27 mouse cellular contexts compared by ENCODE assay signal in genomic region chr1:191248423-191248822, GRCm38 (mm10). TPM values are rescaled to one million over a fixed set of nuclear protein-coding genes. Genes with fewer than 3 reads are reported as not detected.
DNase-seq lines count a peak whose midpoint lies in the region; ATAC-seq and TF ChIP-seq lines count a peak whose summit lies in the region.
"Had no signal": no experiment of that assay in that cellular context is flagged by ENCODE, and none has a peak within 500 bp of the region (broad histone marks: within the 10 kb centered on the region; RNA-seq: fewer than 3 reads in every experiment).

No protein-coding gene starts in this region.

- H3K79me2 ChIP-seq in macrophage (ENCODE audit: inconsistent target), result no peaks in the 10 kb centered on the region

- TF ChIP-seq CTCF in bone marrow, adult 2 months (IDR thresholded peaks at IDR 0.05; ENCODE audit: control insufficient read depth, insufficient read depth, low read length), result no peak

- no peaks in the 10 kb centered on the region for H3K27me3 ChIP-seq in liver, embryonic 15.5 days
- no peaks in the 10 kb centered on the region for H3K27me3 ChIP-seq in liver, embryonic 12.5 days (replicated peaks)
- no peaks in the 10 kb centered on the region for H3K27me3 ChIP-seq in forebrain, embryonic 11.5 days (ENCODE audit: control insufficient read depth, insufficient read depth, low read length)
- H3K27me3 ChIP-seq in forebrain, embryonic 16.5 days (replicated peaks; ENCODE audit: control insufficient read depth, insufficient read depth, low read length), result no peaks in the 10 kb centered on the region
- H3K27me3 ChIP-seq: embryonic facial prominence, embryonic 15.5 days; forebrain, embryonic 15.5 days; limb, embryonic 15.5 days; neural tube, embryonic 12.5 days had no signal

- 0 out of 2 replicates have a peak overlapping the region, but pooled peaks have one; percentile 24 for H3K27ac ChIP-seq in liver, embryonic 15.5 days (replicated peaks)
- no peak overlapping the region for H3K27ac ChIP-seq in liver, embryonic 12.5 days
- H3K27ac ChIP-seq in bone marrow, adult 2 months (ENCODE audit: control insufficient read depth, insufficient read depth, low read depth, low read length, poor library complexity), result peak overlapping the region; percentile 69
- peak overlapping the region; percentile 96 for H3K27ac ChIP-seq in macrophage
- H3K27ac ChIP-seq in forebrain, embryonic 11.5 days (ENCODE audit: low read depth, low read length), result no peak overlapping the region
- H3K27ac ChIP-seq in forebrain, embryonic 16.5 days (ENCODE audit: low read length), result no peak overlapping the region
- H3K27ac ChIP-seq: embryonic facial prominence, embryonic 15.5 days; forebrain, embryonic 15.5 days; hindbrain, embryonic 14.5 days; left cerebral cortex, adult 2 months; limb, embryonic 15.5 days; neural tube, embryonic 12.5 days had no signal

- no peak for ATAC-seq in liver, embryonic 15.5 days (ENCODE audit: insufficient read depth)
- no peak for ATAC-seq in liver, embryonic 12.5 days
- ATAC-seq in forebrain, embryonic 11.5 days (replicated peaks; ENCODE audit: low FRiP score), result no peak
- no peak for ATAC-seq in forebrain, embryonic 16.5 days
- ATAC-seq: activated CD4-positive, CD25-positive, alpha-beta regulatory T cell, adult 4 months; CD4-positive, CD25-positive, alpha-beta regulatory T cell, adult 4 months; forebrain, embryonic 15.5 days; inflammation-experienced regulatory T-cells, adult 6 months had no signal

- H3K9ac ChIP-seq in liver, embryonic 15.5 days, result no peak overlapping the region
- H3K9ac ChIP-seq in liver, embryonic 12.5 days, result no peak overlapping the region
- no peak overlapping the region for H3K9ac ChIP-seq in forebrain, embryonic 11.5 days (ENCODE audit: low read length)
- no peak overlapping the region for H3K9ac ChIP-seq in forebrain, embryonic 16.5 days (replicated peaks; ENCODE audit: low read depth, low read length)
- H3K9ac ChIP-seq: embryonic facial prominence, embryonic 15.5 days; forebrain, embryonic 15.5 days; hindbrain, embryonic 14.5 days; limb, embryonic 15.5 days; neural tube, embryonic 12.5 days had no signal

- no peak for DNase-seq in forebrain, embryonic 11.5 days (ENCODE audit: low spot score)
- no peak for DNase-seq in layer of hippocampus, adult 9-10 months (ENCODE audit: low spot score)
- DNase-seq: adrenal gland, adult 8-10 months; cerebellum, adult 9-10 months; gastrocnemius, postnatal 25 days; heart, postnatal 36 days; kidney, adult 18-20 months; kidney, postnatal 4 days; lung, adult 18-20 months; lung, postnatal 14 days; midbrain, embryonic 14.5 days; right cerebral cortex, adult 18-20 months; thymus, postnatal 36 days had no signal

- H3K36me3 ChIP-seq in liver, embryonic 15.5 days (replicated peaks), result no peaks in the 10 kb centered on the region
- no peaks in the 10 kb centered on the region for H3K36me3 ChIP-seq in liver, embryonic 12.5 days
- no peaks in the 10 kb centered on the region for H3K36me3 ChIP-seq in macrophage (ENCODE audit: inconsistent target)
- H3K36me3 ChIP-seq in forebrain, embryonic 11.5 days (ENCODE audit: control insufficient read depth, insufficient read depth, low read length), result no peaks in the 10 kb centered on the region
- no peaks in the 10 kb centered on the region for H3K36me3 ChIP-seq in forebrain, embryonic 16.5 days (ENCODE audit: control insufficient read depth, insufficient read depth)
- H3K36me3 ChIP-seq: forebrain, embryonic 15.5 days had no signal

- H3K9me3 ChIP-seq in liver, embryonic 15.5 days (replicated peaks), result no peaks in the 10 kb centered on the region
- no peaks in the 10 kb centered on the region for H3K9me3 ChIP-seq in liver, embryonic 12.5 days (replicated peaks)
- no peaks in the 10 kb centered on the region for H3K9me3 ChIP-seq in forebrain, embryonic 11.5 days (ENCODE audit: control insufficient read depth, low read length)
- H3K9me3 ChIP-seq in forebrain, embryonic 16.5 days (ENCODE audit: control insufficient read depth, low read length), result peaks cover 3% of the 10 kb centered on the region; the same call in 1 of the 2 replicates
- H3K9me3 ChIP-seq: embryonic facial prominence, embryonic 15.5 days; forebrain, embryonic 15.5 days; limb, embryonic 15.5 days had no signal

- H3K4me1 ChIP-seq in liver, embryonic 15.5 days (replicated peaks), result peaks cover 7% of the 10 kb centered on the region; the same call in 1 of the 2 replicates
- no peaks in the 10 kb centered on the region for H3K4me1 ChIP-seq in liver, embryonic 12.5 days
- peaks cover 5% of the 10 kb centered on the region for H3K4me1 ChIP-seq in bone marrow, adult 2 months (ENCODE audit: control insufficient read depth, insufficient read depth, low read length)
- no peaks in the 10 kb centered on the region for H3K4me1 ChIP-seq in forebrain, embryonic 11.5 days (replicated peaks; ENCODE audit: control insufficient read depth, insufficient read depth, low read length)
- H3K4me1 ChIP-seq in forebrain, embryonic 16.5 days (replicated peaks; ENCODE audit: control insufficient read depth, insufficient read depth, low read length), result no peaks in the 10 kb centered on the region
- H3K4me1 ChIP-seq: embryonic facial prominence, embryonic 15.5 days; forebrain, embryonic 15.5 days; limb, embryonic 15.5 days; neural tube, embryonic 12.5 days had no signal

- no peak overlapping the region for H3K4me3 ChIP-seq in liver, embryonic 15.5 days (replicated peaks)
- no peak overlapping the region for H3K4me3 ChIP-seq in liver, embryonic 12.5 days
- H3K4me3 ChIP-seq in bone marrow, adult 2 months (replicated peaks; ENCODE audit: control insufficient read depth, low read depth, low read length), result no peak overlapping the region
- H3K4me3 ChIP-seq in macrophage (ENCODE audit: inconsistent target), result no peak overlapping the region
- no peak overlapping the region for H3K4me3 ChIP-seq in forebrain, embryonic 11.5 days (ENCODE audit: low read depth, low read length)
- H3K4me3 ChIP-seq in forebrain, embryonic 16.5 days (replicated peaks; ENCODE audit: low read length), result no peak overlapping the region
- H3K4me3 ChIP-seq: embryonic facial prominence, embryonic 15.5 days; forebrain, embryonic 15.5 days; left cerebral cortex, adult 2 months; limb, embryonic 15.5 days; neural tube, embryonic 12.5 days had no signal

- H3K4me2 ChIP-seq in liver, embryonic 15.5 days, result no peak overlapping the region
- no peak overlapping the region for H3K4me2 ChIP-seq in liver, embryonic 12.5 days
- no peak overlapping the region for H3K4me2 ChIP-seq in forebrain, embryonic 11.5 days (ENCODE audit: low read depth, low read length, severe bottlenecking)
- no peak overlapping the region for H3K4me2 ChIP-seq in forebrain, embryonic 16.5 days (ENCODE audit: low read length)
- H3K4me2 ChIP-seq: embryonic facial prominence, embryonic 15.5 days; forebrain, embryonic 15.5 days; hindbrain, embryonic 14.5 days; limb, embryonic 15.5 days; neural tube, embryonic 12.5 days had no signal

- 42% methylated on average over 1 of the region's 1 CpGs for WGBS in liver, embryonic 15.5 days (ENCODE audit: insufficient replicate concordance)
- WGBS in liver, embryonic 12.5 days (ENCODE audit: insufficient replicate concordance), result 54% methylated on average over 1 of the region's 1 CpGs
- 46% methylated on average over 1 of the region's 1 CpGs for WGBS in bone marrow, adult 2 months
- whole genome bisulfite sequencing in macrophage (ENCODE audit: missing documents), result 36% methylated on average over 1 of the region's 1 CpGs
- WGBS in forebrain, embryonic 11.5 days, result 70% methylated on average over 1 of the region's 1 CpGs
- 58% methylated on average over 1 of the region's 1 CpGs for WGBS in forebrain, embryonic 16.5 days

- no peak for TF ChIP-seq POLR2A in bone marrow, adult 2 months (IDR thresholded peaks at IDR 0.05; ENCODE audit: borderline replicate concordance, control insufficient read depth, low read depth, low read length)

RNA-seq across cellular contexts. Expression of gene Atf3, which starts 30.6 kb away (rescaled TPM):
- 1.4 and 2.2 TPM in 2 replicates for polyA plus RNA-seq in liver, embryonic 15.5 days (2015; fragmentation: Nextera tagmentation; extraction: Ambion mirVana)
- polyA plus RNA-seq in liver, embryonic 12.5 days (2016; fragmentation: Nextera tagmentation; extraction: Ambion mirVana), result 2.3 and 2.4 TPM in 2 replicates
- 8.4 TPM in 1 of 2 replicates, not detected in the other for polyA plus RNA-seq in bone marrow, adult 2 months (2011; ENCODE audit: insufficient read depth, insufficient read length, low replicate concordance, missing spikeins)
- total RNA-seq in macrophage (2018; cell fraction: chromatin; rRNA removed), result 100 to 1,000 TPM in 22 of 26 experiments, 10 to 100 TPM in 4; 71.4 to 886 (median 177) TPM
- total RNA-seq in macrophage (2018; cell fraction: cytosol; rRNA removed), result 1,000 to 10,000 TPM in 3 of 26 experiments, 100 to 1,000 TPM in 23; 230 to 1,349 (median 405) TPM
- 1,000 to 10,000 TPM in 2 of 26 experiments, 100 to 1,000 TPM in 24; 130 to 1,042 (median 343) TPM for total RNA-seq in macrophage (2018; cell fraction: nucleus; rRNA removed)
- polyA plus RNA-seq in macrophage (2018), result 201 to 678 TPM (median 211 TPM) in 3 replicates
- 2.0 and 2.4 TPM in 2 replicates for polyA plus RNA-seq in forebrain, embryonic 11.5 days (2014; fragmentation: Nextera tagmentation; extraction: Ambion mirVana)
- 0.80 and 0.95 TPM in 2 replicates for polyA plus RNA-seq in forebrain, embryonic 16.5 days (2015; fragmentation: Nextera tagmentation; extraction: Ambion mirVana)
- polyA plus RNA-seq: activated CD4-positive, CD25-positive, alpha-beta regulatory T cell, adult 4 months; CD4-positive, CD25-positive, alpha-beta regulatory T cell, adult 4 months; inflammation-experienced regulatory T-cells, adult 6 months had no signal

Comparison
In these comparisons a context has a peak if more than half of its experiments do, and no peak if none do; other contexts are left out.
1. H3K27ac ChIP-seq: peak in liver, embryonic 15.5 days (single experiment), bone marrow, adult 2 months (single experiment) and macrophage (single experiment); none in liver, embryonic 12.5 days (single experiment), forebrain, embryonic 11.5 days (single experiment) and forebrain, embryonic 16.5 days (single experiment).
2. RNA of gene Atf3, which starts 30.6 kb away (polyA plus RNA-seq): 201 to 678 TPM in macrophage; 8.4 TPM in bone marrow, adult 2 months, 2.0 to 2.4 TPM in forebrain, embryonic 11.5 days, 2.3 to 2.4 TPM in liver, embryonic 12.5 days, 1.4 to 2.2 TPM in liver, embryonic 15.5 days and 0.80 to 0.95 TPM in forebrain, embryonic 16.5 days; every median in the first group is over 10 times any median in the second.